Mouse (Mus musculus): Measurements from ENCODE around the gene Rhbdl3.

The Rhbdl3 gene

DNA sequence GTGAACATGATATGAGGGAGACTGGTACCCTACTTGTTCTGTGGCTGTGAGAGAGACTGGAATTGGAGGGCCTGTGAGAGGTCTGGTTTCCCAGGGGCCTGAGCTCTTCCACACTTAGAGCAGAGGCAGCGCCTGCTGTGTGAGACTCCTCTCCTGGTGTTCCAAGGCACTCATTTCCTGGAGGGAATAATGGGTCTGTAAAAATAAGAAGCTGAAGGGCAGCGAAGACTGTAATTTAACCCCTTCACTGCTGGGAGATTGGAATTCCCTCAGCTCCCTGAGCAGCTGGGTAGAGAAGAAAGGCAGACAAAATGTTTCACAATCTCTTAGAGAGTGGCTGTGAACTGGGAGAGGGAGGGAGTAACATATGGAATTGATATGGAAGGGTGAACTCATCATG lies 41.8 kb downstream of the Rhbdl3 start:
- ChIA-PET CTCF (interaction anchor here in 1 of 4 experiments (2.0 kb wide), 1 partner anchor 9 kb away, joined by 7 read pairs; no protein-coding TSS in a partner anchor), POLR2A (interaction anchor here in 1 of 4 experiments (0.6 kb wide), 1 partner anchor 15 kb away, joined by 3 read pairs; no protein-coding TSS in a partner anchor)

DNA sequence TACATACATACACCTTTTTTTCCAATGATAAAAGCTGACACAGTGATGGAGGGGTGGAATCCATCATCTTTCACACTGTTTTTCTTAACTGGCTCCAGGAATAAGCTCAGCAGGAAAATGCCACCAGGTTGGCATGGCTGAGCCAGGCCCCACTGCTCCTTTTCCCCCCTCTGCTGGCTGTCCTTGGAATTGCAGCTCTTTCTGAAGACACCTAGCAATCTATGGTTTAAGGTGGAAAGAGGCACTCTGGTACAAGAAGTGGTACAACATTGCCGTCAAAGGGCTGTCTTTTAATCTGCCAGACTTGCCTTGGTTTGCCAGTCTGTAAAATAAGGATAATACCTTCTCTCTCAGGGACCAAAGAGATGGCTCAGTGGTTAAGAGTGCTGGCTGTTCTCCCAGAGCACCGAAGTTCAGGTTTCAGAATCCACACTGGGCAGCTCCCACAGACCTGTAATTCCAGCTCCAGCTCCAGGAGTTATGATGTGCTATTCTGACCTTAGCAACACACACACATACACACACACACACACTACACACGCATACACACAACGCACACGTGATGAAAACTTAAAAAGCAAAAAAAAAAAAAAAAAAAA lies 51.2 kb downstream of the Rhbdl3 start:
- ChIA-PET POLR2A (interaction anchor here (0.7 to 2.0 kb wide), 15 partner anchors 8 to 309 kb away, joined by 3 to 10 read pairs (median 4); partner anchors contain the start of genes Zfp207 (in 2 of the 4) and Rhot1 (in 1 of the 4)), CTCF (interaction anchor here (0.5 to 2.4 kb wide), 60 partner anchors 8 to 891 kb away, joined by 3 to 50 read pairs (median 5); partner anchors contain the start of genes Psmd11 (in 1 of the 4) and Zfp207 (in 1 of the 4))

DNA sequence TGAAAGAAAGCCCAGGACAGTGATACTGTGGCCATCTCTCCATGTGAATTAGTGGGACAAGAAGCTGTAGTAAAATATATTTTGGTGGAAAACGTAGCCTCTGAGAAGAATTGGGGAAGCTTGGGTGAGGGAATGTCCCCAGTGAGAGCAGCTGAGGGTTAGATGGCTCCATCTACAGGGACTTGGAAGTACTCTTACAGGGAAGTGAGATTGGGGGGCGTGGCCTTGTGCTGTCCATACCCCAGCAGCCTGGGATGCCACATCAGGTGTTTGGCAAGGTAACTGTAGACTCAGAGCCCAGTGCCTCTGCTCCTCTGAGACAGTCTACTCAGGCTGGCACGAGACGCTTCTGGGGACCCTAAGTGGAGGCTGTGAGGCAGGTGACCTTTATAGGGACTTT lies 54.1 kb downstream of the Rhbdl3 start:
- ChIA-PET CTCF (interaction anchor here (0.5 to 2.5 kb wide), 17 partner anchors 9 to 1215 kb away, joined by 3 to 29 read pairs (median 4); partner anchors contain the start of genes 5730455P16Rik (in 1 of the 4) and Rhbdl3 (in 1 of the 4)), POLR2A (interaction anchor here (0.6 to 1.8 kb wide), 11 partner anchors 14 to 274 kb away, joined by 3 to 5 read pairs (median 3); partner anchors contain the start of gene Crlf3 (in 1 of the 4))

DNA sequence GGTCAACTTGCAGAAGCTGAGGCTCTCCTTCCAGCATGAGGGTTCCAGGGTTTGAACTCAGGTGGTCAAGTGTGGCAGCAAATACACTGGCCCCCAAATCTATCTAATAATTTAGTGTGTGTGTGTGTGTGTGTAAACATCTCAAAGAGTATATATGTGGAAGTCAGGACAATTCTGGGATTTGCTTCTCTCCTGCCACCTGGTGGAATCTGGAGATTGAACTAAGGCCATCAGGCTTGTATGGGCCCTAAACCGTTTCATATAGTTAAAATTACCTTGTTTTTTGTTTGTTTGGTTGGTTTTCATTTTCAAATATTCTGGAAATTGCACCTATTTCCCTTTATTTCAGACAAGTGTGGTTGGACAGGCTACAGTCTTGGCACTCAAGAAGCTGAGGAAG lies 68.2 kb downstream of the Rhbdl3 start:
- CTCF ChIA-PET: no interaction called here
- POLR2A ChIA-PET: interaction anchor here in 2 of 4 experiments (0.6 to 1.4 kb wide), 4 partner anchors 9 to 35 kb away, joined by 3 to 5 read pairs (median 4); partner anchors contain the start of genes 5730455P16Rik (in 1 of the 2) and Zfp207 (in 1 of the 2)

GRCm38 (mm10) chr11:80376651-80377050 lies 75.9 kb downstream of the Rhbdl3 start:
- CTCF ChIA-PET: no interaction called here
- POLR2A ChIA-PET: interaction anchor here in 3 of 4 experiments (0.6 to 3.4 kb wide), 7 partner anchors 9 to 627 kb away, joined by 3 to 24 read pairs (median 6); no protein-coding TSS in a partner anchor

DNA sequence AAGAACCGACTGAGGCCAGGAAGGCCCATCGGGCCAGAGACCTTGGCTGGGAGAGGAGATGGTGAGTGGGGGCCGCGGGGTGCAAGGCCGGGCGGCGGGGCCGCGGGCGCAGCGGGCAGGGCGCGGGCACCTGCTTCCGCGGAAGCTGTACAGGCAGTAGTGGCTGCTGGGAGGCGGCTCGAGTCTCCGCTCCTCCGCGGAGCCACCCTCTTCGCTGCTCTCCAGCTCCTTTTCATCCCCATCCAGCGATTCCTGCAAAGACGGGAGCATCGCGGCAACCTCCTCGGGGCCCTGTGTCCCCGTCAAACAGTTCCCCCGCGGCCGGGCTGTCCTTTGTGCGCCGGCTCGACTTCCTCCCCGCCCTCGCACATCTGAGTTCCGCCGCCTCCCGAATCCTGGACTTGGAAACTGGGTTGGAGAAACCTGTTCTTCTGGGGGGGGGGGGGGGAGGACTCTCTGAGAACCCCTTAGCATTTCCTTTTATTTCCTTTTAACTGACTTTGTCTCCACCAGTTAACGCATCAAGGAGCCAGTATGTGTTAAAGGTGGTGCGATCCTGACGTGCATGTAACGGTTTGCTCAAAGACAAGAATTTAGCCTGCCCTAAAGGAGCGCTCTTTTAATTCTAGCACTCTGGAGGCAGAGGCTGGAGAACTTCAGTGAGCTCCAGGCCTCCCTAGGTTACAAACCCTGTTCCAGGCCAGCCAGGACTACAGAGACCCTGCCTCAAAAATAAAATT lies 77.2 kb downstream of the Rhbdl3 start, which contains the start of gene 5730455P16Rik:
TSS of gene 5730455P16Rik (minus strand) at position 323 of the 740 bp plus-strand sequence.
- CTCF ChIA-PET: interaction anchor here in 3 of 4 experiments (0.6 to 2.0 kb wide), 6 partner anchors 22 to 98 kb away, joined by 3 to 6 read pairs (median 4); no protein-coding TSS in a partner anchor
- POLR2A ChIA-PET: interaction anchor here (0.6 to 3.4 kb wide), 39 partner anchors 8 to 1235 kb away, joined by 3 to 24 read pairs (median 3); partner anchors contain the start of genes Psmd11 (in 1 of the 4) and Rhbdl3 (in 1 of the 4)

- ChIA-PET CTCF (interaction anchor here in 2 of 4 experiments (0.7 to 2.0 kb wide), 6 partner anchors 24 to 100 kb away, joined by 3 to 6 read pairs (median 3); no protein-coding TSS in a partner anchor), POLR2A (interaction anchor here in 2 of 4 experiments (0.7 to 3.4 kb wide), 21 partner anchors 8 to 211 kb away, joined by 3 to 24 read pairs (median 4); partner anchors contain the start of genes Psmd11 (in 1 of the 2) and Rhbdl3 (in 1 of the 2))
Measured at GRCm38 (mm10) chr11:80378452-80379068, 77.8 kb downstream of the Rhbdl3 start.

- CTCF ChIA-PET: interaction anchor here in 2 of 4 experiments (0.7 to 2.0 kb wide), 3 partner anchors 32 to 100 kb away, joined by 3 to 6 read pairs (median 3); no protein-coding TSS in a partner anchor
- POLR2A ChIA-PET: interaction anchor here in 1 of 4 experiments (1.2 to 2.9 kb wide), 3 partner anchors 8 to 92 kb away, joined by 3 to 23 read pairs (median 6); no protein-coding TSS in a partner anchor
Measured at GRCm38 (mm10) chr11:80379184-80379583, 78.5 kb downstream of the Rhbdl3 start.

DNA sequence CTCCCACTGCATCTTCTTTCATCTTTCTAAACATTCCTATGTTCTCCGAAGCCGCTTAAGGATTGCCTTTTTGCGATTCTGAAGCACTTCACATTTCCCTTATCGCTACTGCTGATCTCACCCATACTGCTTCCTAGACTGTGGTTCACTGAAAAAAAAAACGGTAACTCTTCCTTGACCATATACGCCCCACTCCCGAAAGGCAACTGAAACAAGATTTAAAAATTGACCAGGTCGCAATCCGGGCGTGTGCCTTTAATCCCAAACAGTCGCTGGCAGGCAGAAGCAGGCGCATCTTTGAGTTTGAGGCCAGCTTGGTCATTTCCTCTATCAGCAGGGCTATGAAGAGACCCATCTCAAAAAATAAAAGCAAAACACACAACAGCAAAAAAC lies 81.9 kb downstream of the Rhbdl3 start:
- ChIA-PET POLR2A (interaction anchor here in 3 of 4 experiments (0.6 to 2.7 kb wide), 122 partner anchors 9 to 436 kb away, joined by 3 to 45 read pairs (median 4); partner anchors contain the start of genes Psmd11 (in 3 of the 3), Adap2 (in 2 of the 3), Cdk5r1 (in 2 of the 3) and Rhbdl3 (in 2 of the 3)), CTCF (interaction anchor here in 2 of 4 experiments (0.5 to 2.8 kb wide), 5 partner anchors 31 to 173 kb away, joined by 3 to 6 read pairs (median 4); partner anchors contain the start of gene Psmd11 (in 2 of the 2))

DNA sequence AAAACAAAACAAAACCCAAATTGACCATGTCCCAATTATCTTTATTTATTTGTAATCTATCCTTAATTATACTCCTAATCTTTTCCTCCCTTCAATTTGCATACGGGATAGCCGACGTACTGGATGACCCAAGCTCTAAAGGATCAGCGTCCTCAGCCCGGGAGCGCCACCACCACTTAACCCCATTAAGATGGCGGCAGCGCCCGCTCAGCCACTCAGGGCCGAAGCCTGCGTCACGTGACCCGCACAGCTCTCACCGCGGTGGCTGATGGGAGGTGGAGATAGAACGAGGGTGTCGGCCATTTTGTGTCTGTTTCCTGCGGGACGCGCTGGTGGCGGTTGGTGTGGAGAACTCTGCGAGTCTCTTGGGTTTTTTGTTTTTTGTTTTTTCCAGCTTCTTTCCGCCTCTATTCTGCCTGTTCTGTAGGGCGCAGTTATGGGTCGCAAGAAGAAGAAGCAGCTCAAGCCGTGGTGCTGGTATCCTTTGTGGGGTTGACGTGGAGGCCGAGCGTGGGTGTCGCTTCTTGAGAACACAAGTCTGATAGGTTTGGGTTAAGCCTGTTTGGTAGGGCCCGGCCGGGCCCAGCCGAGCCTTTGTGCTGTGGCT lies 82.4 kb downstream of the Rhbdl3 start, which contains the start of gene Zfp207:
TSS of gene Zfp207 (plus strand) at position 261 of the 607 bp plus-strand sequence.
- CTCF ChIA-PET: interaction anchor here in 2 of 4 experiments (0.5 to 2.8 kb wide), 5 partner anchors 31 to 173 kb away, joined by 3 to 6 read pairs (median 4); partner anchors contain the start of gene Psmd11 (in 2 of the 2)
- POLR2A ChIA-PET: interaction anchor here in 3 of 4 experiments (0.5 to 2.7 kb wide), 124 partner anchors 9 to 435 kb away, joined by 3 to 45 read pairs (median 4); partner anchors contain the start of genes Psmd11 (in 3 of the 3), Adap2 (in 2 of the 3), Cdk5r1 (in 2 of the 3) and Rhbdl3 (in 2 of the 3)

DNA sequence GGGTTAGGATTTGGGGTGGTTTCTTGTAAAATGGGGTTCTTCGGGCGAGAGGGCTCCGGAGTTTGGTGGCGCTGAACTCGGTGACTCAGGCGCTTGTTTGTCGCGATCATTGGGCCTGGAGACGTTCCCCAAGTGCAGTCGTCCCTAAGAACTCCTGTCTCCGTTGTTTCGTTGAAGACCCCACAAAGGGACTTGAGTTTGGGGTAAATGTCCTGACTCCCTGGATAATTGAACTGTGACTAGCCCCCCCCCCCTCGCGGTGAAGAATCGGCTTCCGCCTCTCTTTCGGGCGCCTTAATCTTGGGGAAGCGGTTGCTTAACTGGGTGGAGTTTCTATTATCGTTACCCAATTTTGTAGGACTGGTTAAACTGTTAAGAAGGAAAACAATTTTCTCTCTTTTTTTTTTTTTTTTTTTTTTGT lies 82.9 kb downstream of the Rhbdl3 start:
- CTCF ChIA-PET: interaction anchor here in 2 of 4 experiments (0.9 to 2.8 kb wide), 4 partner anchors 32 to 97 kb away, joined by 3 to 6 read pairs (median 4); partner anchors contain the start of gene Psmd11 (in 2 of the 2)

DNA sequence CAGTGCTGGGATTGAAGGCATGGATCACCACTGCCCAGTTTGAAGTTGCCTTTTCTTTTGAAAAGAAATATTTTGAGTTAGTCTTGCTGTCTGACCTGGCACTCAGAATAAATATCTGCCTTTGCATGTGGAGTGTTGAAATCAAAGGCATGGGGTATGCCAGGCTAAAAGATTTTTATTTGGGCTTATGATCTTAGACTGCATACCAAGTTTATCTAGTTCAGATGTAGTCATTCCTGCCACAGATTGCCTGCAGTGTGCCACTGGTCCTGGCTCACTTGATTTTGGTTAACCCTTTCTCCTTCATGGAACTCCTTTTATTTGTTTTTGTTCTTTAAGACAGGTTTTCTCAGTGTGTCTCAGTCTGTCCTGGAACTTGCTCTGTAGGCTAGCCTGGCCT lies 83.7 kb downstream of the Rhbdl3 start:
- CTCF ChIA-PET: no interaction called here
- POLR2A ChIA-PET: interaction anchor here (0.6 to 4.4 kb wide), 21 partner anchors 9 to 280 kb away, joined by 3 to 73 read pairs (median 5); partner anchors contain the start of gene Psmd11 (in 2 of the 4)

More for the DNA sequence above, 82.9 kb downstream of the Rhbdl3 start:
- POLR2A ChIA-PET: interaction anchor here (0.5 to 2.7 kb wide), 75 partner anchors 8 to 435 kb away, joined by 3 to 45 read pairs (median 5); partner anchors contain the start of genes Psmd11 (in 3 of the 4), Rhbdl3 (in 2 of the 4), Adap2 (in 1 of the 4) and Cdk5r1 (in 1 of the 4)

DNA sequence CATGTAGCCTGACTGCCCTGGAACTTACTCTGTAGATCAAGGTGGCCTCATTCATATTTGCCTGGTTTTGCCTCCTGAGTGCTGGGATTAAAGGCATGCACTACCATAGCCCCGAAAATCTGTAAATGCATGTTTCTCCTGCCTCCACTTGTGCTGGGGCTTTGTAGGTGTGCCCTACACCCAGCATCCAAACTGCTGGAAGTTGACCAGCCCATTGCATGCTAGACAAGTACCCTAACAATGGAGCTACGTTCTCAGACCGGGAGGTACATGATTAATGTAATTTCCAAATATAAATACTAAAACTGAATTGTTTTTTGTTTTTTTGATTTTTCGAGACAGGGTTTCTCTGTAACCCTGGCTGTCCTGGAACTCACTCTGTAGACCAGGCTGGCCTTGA lies 84.3 kb downstream of the Rhbdl3 start:
- CTCF ChIA-PET: no interaction called here
- POLR2A ChIA-PET: interaction anchor here in 2 of 4 experiments (0.6 to 4.4 kb wide), 14 partner anchors 8 to 200 kb away, joined by 3 to 73 read pairs (median 4); partner anchors contain the start of gene Psmd11 (in 1 of the 2)

DNA sequence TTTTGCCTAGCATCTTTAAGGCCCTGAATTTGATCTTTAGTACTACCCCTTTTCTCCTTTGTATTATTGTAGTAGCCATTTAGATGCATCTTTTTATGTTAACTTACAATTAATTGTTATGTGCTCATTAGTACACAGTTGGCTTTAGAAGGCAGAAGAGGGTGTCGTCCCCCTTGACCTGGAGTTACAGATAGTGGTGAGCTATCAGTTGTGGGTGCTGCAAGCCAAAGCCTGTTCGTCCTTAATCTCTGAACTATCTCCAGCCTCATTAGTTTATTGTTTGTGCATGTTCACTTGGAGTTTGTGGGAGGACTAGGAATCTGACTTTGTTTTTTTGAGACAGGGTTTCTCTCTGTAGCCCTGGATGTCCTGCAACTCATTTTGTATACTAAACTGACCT lies 86.1 kb downstream of the Rhbdl3 start:
- ChIA-PET POLR2A (interaction anchor here (0.6 to 4.4 kb wide), 25 partner anchors 8 to 597 kb away, joined by 3 to 73 read pairs (median 4); partner anchors contain the start of genes 5730455P16Rik (in 2 of the 4), Psmd11 (in 2 of the 4) and Rnf135 (in 1 of the 4)), CTCF (interaction anchor here in 2 of 4 experiments (0.6 to 0.7 kb wide), 2 partner anchors 51 to 108 kb away, joined by 5 to 8 read pairs; no protein-coding TSS in a partner anchor)

DNA sequence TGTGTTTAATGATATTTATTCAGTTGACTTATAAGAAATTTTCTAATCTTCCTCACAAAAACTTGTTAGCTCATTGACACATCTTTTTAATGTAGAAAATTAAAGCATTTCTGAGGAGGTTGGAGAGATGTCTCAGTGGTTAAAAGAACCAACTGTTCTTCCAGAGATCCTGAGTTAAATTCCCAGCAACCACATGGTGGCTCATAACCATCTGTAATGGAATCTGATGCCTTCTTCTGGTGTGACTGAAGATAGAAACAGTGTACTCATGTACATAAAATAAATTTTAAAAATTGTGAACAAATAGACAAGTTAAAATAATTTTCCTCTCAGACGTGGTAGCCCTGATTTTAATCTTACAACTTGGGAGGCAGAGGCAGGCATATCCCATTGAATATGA lies 89.2 kb downstream of the Rhbdl3 start:
- ChIA-PET POLR2A (interaction anchor here in 2 of 4 experiments (0.6 to 11.7 kb wide), 7 partner anchors 8 to 1049 kb away, joined by 3 to 223 read pairs (median 7); partner anchors contain the start of genes 5730455P16Rik (in 1 of the 2), Psmd11 (in 1 of the 2) and Rhbdl3 (in 1 of the 2)), CTCF (no interaction called here)
